Mouse (Mus musculus) gastrocnemius, adult 2 months (tissue): Measurements from ENCODE around the gene Gm37240. TPM values are rescaled to one million over a fixed set of nuclear protein-coding genes. Genes with fewer than 3 reads are reported as not detected.

Experiments
- DNase-seq: peaks from one replicate; pipeline ENCODE4 v3.0.0; 2022
- H3K27ac ChIP-seq: fragments of 200-600 bp; 2 replicates; pipeline ENCODE4 v1.8.1; 2022; ENCODE audit warnings: mild to moderate bottlenecking
- H3K4me3 ChIP-seq: fragments of 200-600 bp; 2 replicates; pipeline ENCODE4 v1.8.1; 2022; ENCODE audit warnings: mild to moderate bottlenecking, moderate library complexity
- CTCF ChIP-seq: fragments of 200-600 bp; IDR thresholded peaks from 2 replicates; pipeline ENCODE4 v1.8.1; 2022; ENCODE audit warnings: antibody characterized with exemption, mild to moderate bottlenecking, moderate library complexity
- intact Hi-C: fragments of 180-260 bp; cut with DNase I; formaldehyde crosslinking; loops from one replicate; pipeline ENCODE4 v1.15.1; 2025
- total RNA-seq, 2 experiments: library from RNA; stranded (reverse); gene quantifications; 2 replicates each; pipeline ENCODE4 v1.2.3; 2021

Gene Gm37240
- total RNA-seq, 2 experiments from 2014 or later, result 34.5 to 37.4 TPM

GRCm38 (mm10) chr3:84541881-84542280 is 1345.4 kb downstream of the Gm37240 start:
- no peak for DNase-seq
- H3K27ac ChIP-seq, result no peak overlapping the region
- no peak overlapping the region for H3K4me3 ChIP-seq
- TF ChIP-seq CTCF, result no peak
- intact Hi-C loops, result loop anchor here (1.0 to 10.0 kb wide), 2 partner anchors 190 to 367 kb away; partner anchors contain the start of gene Gm6525

- no peak for TF ChIP-seq CTCF
- intact Hi-C loops, result loop anchor here (10.0 kb wide), 1 partner anchor 366 kb away; the partner anchor contains the start of gene Gm6525
Measured at GRCm38 (mm10) chr3:84540640-84541039, 1346.7 kb downstream of the Gm37240 start.

DNA sequence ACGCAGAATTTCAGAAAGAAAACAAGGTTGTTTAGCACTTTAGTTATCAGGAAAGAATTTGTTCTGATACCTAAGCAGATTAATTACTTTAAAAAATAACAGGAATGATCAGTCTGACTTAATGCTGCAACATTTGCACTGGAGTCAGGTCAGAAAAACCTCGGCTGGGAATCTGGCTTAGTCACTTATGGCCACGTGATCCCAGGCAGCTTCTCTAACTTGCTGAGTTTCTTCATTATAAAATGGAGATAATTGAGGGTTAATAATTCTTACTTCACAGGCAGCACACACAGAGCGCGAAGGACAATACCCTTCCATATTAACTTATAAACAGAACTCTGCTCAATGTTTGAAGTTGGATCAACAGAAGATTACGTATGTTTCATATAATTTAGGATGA is 1350.3 kb downstream of the Gm37240 start:
- intact Hi-C loops, result no loop called here
- H3K4me3 ChIP-seq, result no peak overlapping the region
- H3K27ac ChIP-seq, result no peak overlapping the region
- TF ChIP-seq CTCF, result no peak
- DNase-seq, result no peak

More at GRCm38 (mm10) chr3:84540640-84541039, 1346.7 kb downstream of the Gm37240 start:
- no peak overlapping the region for H3K4me3 ChIP-seq
- no peak overlapping the region for H3K27ac ChIP-seq
- DNase-seq, result no peak

DNA sequence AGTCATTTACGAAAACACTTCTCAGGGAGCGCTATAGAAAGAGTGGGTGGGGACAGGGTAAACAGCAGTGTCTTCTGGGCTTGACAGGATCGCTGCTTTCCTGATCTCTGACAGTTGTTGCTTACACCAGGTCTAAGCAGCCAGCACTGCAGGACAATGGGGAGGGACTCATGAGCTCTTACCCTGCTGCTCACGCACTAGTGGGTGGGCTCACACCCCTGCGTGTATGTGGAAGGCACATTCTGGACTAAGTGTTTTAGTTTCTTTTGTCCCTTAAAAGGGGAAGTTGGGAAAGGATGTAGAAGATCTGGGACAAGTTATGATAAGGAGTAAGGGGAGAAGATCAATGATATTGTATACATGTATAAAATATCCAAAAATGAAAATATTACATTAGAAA is 1354.1 kb downstream of the Gm37240 start:
- no peak for TF ChIP-seq CTCF
- H3K4me3 ChIP-seq, result no peak overlapping the region
- H3K27ac ChIP-seq, result no peak overlapping the region
- intact Hi-C loops, result no loop called here
- DNase-seq, result no peak

GRCm38 (mm10) chr3:84529021-84529420 is 1358.3 kb downstream of the Gm37240 start:
- no peak overlapping the region for H3K4me3 ChIP-seq
- intact Hi-C loops, result no loop called here
- DNase-seq, result no peak
- no peak for TF ChIP-seq CTCF
- H3K27ac ChIP-seq, result no peak overlapping the region

DNA sequence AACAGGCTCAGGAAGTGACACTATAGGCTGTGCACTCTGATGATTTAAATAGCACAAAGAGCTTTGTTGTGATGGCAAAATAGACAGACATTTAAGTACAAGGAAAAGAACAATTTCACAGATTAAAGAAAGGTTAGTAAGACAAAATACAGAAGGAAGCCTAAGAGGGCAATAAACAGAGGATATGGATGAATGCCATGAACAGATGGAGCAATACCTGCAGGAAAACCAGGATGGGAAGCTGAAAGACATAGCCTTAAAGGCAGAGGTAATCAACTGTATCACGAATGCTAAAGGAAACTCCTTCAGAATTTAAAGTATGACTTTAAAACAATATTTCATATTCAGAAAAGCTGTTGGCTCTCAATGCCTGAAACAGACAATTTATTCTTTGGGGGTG is 1362.4 kb downstream of the Gm37240 start:
- DNase-seq, result no peak
- TF ChIP-seq CTCF, result no peak
- H3K27ac ChIP-seq, result no peak overlapping the region
- intact Hi-C loops, result no loop called here
- no peak overlapping the region for H3K4me3 ChIP-seq

DNA sequence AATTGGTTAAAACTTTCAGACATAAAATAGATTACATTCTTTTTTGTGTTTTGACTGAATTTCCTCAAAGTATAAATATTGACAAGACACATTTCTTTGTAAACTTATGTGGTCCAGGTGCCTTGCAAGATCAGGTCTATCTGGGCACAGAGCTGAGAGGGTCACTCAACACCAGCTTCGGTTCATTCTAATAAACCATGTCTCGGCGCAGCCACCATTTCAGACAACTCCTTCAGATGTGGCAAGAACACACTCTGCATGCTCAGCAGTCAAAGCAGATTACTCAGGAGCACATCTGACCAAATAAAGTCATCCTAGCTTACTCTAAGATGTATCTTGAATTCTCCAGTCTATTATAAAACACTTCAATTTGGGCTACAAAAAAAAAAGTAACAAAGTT is 1371.2 kb downstream of the Gm37240 start:
- DNase-seq, result no peak
- intact Hi-C loops, result no loop called here

GRCm38 (mm10) chr3:84512774-84513515 is 1374.4 kb downstream of the Gm37240 start:
- intact Hi-C loops, result no loop called here
- DNase-seq, result no peak
- H3K27ac ChIP-seq, result no peak overlapping the region
- TF ChIP-seq CTCF, result no peak
- no peak overlapping the region for H3K4me3 ChIP-seq

More for the DNA sequence above, 1371.2 kb downstream of the Gm37240 start:
- Histone ChIP-seq H3K4me3 (no peak overlapping the region), H3K27ac (no peak overlapping the region)
- TF ChIP-seq CTCF, result no peak

DNA sequence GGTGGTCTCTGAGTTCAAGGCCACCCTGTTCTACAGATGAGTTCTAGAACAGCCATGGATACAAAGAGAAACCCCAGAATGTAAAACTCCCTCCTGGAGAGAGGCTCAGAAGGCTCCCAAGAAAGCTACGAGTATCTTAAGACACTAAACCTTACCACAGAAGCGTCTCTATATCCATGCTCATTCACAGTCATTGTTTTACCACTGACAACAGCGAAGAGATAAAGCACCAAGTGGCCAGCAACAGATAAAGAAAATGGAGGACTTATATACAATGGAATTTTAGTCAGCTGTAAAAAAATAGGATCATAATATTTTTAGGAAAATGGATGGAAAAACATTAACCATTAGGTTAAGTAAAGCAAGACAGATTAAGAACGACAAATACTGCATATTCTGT is 1382.1 kb downstream of the Gm37240 start:
- intact Hi-C loops, result no loop called here
- Histone ChIP-seq H3K4me3 (no peak overlapping the region), H3K27ac (no peak overlapping the region)
- TF ChIP-seq CTCF, result no peak
- DNase-seq, result no peak

DNA sequence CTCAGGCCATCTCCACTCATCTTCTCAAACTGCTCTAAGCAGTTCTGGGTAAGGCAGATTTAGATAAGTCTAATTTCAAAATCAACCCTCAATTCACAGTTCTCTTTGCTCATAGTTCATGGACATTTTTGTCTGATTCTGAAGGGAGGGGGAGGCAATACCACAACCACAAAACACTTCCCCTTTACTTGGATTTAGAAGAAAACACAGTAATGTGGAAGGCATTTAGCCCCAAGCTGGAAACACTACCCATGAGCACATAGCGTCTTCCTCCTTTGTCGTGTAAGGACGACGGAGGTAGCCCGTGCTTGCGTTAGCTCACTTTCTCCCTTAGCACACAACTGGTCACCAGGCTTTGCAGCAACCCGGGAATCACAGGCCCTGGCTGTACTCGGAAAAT is 1383.0 kb downstream of the Gm37240 start:
- H3K27ac ChIP-seq, result no peak overlapping the region
- no peak for DNase-seq
- H3K4me3 ChIP-seq, result no peak overlapping the region
- intact Hi-C loops, result no loop called here
- no peak for TF ChIP-seq CTCF

- no peak overlapping the region for H3K27ac ChIP-seq
- TF ChIP-seq CTCF, result no peak
- no peak overlapping the region for H3K4me3 ChIP-seq
- intact Hi-C loops, result no loop called here
- DNase-seq, result no peak
Measured at GRCm38 (mm10) chr3:84502101-84502500, 1385.2 kb downstream of the Gm37240 start.

- H3K27ac ChIP-seq, result no peak overlapping the region
- H3K4me3 ChIP-seq, result no peak overlapping the region
- intact Hi-C loops, result no loop called here
- no peak for TF ChIP-seq CTCF
- DNase-seq, result no peak
Measured at GRCm38 (mm10) chr3:84500491-84500890, 1386.8 kb downstream of the Gm37240 start.

- TF ChIP-seq CTCF, result no peak
- no peak overlapping the region for H3K27ac ChIP-seq
- no peak overlapping the region for H3K4me3 ChIP-seq
- intact Hi-C loops, result no loop called here
- DNase-seq, result no peak
Measured at GRCm38 (mm10) chr3:84497718-84498117, 1389.6 kb downstream of the Gm37240 start.

DNA sequence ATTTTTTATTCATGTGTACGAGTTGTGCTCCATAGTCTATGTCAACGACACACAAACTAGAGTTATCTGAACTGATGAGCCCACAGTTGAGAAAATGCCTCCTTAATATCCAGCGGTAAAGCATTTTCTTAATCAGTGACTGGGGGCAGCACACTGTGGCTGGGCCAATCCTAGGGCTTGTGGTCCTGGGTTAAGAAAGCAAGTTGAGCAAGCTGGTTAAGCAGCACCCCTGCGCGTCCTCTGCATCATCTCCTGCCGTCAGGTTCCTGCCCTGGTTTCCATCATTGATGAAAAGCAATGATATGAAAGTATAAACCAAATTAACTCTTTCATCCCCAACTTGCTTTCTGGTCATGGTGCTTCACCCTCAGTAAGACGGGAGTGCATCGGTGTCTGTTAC is 1394.7 kb downstream of the Gm37240 start:
- intact Hi-C loops, result no loop called here
- no peak for TF ChIP-seq CTCF
- Histone ChIP-seq H3K27ac (no peak overlapping the region), H3K4me3 (no peak overlapping the region)
- DNase-seq, result no peak
